Mouse (Mus musculus): ENCODE results near the gene Igsf21. TPM values are rescaled to one million over a fixed set of nuclear protein-coding genes. Genes with fewer than 3 reads are reported as not detected.

Igsf21 gene
- polyA plus RNA-seq, 1 experiment = 0.02 TPM

DNA sequence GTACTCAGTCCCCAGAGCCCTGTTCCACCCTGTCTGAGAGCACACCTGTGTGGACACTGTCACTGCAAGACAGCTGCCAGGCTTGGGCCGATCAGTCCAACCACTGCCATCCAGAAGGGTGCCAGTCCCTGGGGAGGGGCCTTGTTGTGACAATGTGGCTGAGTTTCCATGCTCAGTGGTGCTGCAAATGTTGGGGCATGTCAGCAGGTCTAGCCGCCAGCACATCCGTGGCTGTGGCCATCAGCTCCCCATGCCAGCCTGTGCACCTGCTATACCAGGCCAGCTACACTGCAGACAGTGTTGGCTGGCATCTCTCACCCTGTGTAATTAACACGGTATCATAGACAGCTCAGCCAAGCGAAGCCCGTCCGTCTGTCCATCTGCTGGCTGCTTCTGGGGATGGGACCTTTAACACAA is 129.3 kb downstream of the Igsf21 start:
- H3K9me3 ChIP-seq (ENCODE audit: control insufficient read depth, low read length) = peaks cover 25% of the 10 kb centered on the region
- no peaks in the 10 kb centered on the region for H3K36me3 ChIP-seq (ENCODE audit: control insufficient read depth)
- H3K4me1 ChIP-seq (ENCODE audit: control insufficient read depth) = no peaks in the 10 kb centered on the region
- TF ChIP-seq TAL1 (IDR thresholded peaks at IDR 0.05; ENCODE audit: low read length) = no peak
- no peak for TF ChIP-seq GATA1 (IDR thresholded peaks at IDR 0.05; ENCODE audit: low read length)
- no peak overlapping the region for H3K4me3 ChIP-seq (replicated peaks)
- H3K27me3 ChIP-seq (ENCODE audit: control insufficient read depth) = no peaks in the 10 kb centered on the region

DNA sequence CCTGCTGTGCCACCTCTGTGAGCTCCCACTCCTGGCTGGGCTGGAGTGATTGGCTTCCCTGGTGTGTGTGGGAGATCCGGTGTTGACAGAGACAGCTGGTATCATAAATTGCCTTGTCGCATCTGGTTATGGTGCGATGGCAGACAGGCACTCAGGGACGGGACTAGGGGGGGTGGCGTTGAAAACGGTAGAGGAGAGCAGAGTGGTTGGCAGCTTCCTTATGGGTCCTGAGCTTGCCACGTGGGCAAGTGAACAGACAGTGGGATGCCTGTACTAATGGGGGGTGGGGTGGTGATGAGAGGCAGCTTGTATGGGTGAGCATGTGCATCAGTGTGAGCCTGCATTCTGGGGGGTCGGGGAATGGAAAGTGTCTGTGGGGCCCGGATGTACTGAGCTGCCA is 130.8 kb downstream of the Igsf21 start:
- H3K4me3 ChIP-seq (replicated peaks) = no peak overlapping the region
- peaks cover 30% of the 10 kb centered on the region for H3K9me3 ChIP-seq (ENCODE audit: control insufficient read depth, low read length)
- H3K36me3 ChIP-seq (ENCODE audit: control insufficient read depth) = no peaks in the 10 kb centered on the region
- TF ChIP-seq GATA1 (IDR thresholded peaks at IDR 0.05; ENCODE audit: low read length) = no peak
- no peak for TF ChIP-seq TAL1 (IDR thresholded peaks at IDR 0.05; ENCODE audit: low read length)
- H3K27me3 ChIP-seq (ENCODE audit: control insufficient read depth) = no peaks in the 10 kb centered on the region
- no peaks in the 10 kb centered on the region for H3K4me1 ChIP-seq (ENCODE audit: control insufficient read depth)

DNA sequence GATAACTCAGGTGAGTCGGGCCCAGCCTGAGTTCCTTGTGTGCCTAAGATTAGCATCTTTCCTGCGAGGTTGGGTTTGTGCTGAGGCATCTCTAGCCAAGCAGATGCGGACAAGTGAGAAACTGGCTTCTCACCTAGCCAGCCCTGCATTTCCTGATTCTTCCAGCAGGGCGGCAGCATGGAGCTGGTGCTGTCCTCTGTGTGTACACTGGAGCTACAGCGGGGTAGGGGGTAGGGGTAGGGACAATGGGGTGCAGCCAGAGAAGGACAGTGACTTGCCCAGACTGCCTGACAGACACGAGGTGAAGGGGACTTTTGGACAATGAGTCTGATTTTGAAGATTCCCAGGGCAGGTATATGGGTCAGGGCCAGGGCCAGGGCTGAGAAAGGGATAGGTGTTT is 131.5 kb downstream of the Igsf21 start:
- TF ChIP-seq TAL1 (IDR thresholded peaks at IDR 0.05; ENCODE audit: low read length) = no peak
- TF ChIP-seq GATA1 (IDR thresholded peaks at IDR 0.05; ENCODE audit: low read length) = no peak
- peaks cover 30% of the 10 kb centered on the region for H3K9me3 ChIP-seq (ENCODE audit: control insufficient read depth, low read length)
- H3K27me3 ChIP-seq (ENCODE audit: control insufficient read depth) = peaks cover 3% of the 10 kb centered on the region; the same call in 1 of the 2 replicates
- H3K4me3 ChIP-seq (replicated peaks) = no peak overlapping the region
- H3K36me3 ChIP-seq (ENCODE audit: control insufficient read depth) = no peaks in the 10 kb centered on the region
- H3K4me1 ChIP-seq (ENCODE audit: control insufficient read depth) = no peaks in the 10 kb centered on the region

DNA sequence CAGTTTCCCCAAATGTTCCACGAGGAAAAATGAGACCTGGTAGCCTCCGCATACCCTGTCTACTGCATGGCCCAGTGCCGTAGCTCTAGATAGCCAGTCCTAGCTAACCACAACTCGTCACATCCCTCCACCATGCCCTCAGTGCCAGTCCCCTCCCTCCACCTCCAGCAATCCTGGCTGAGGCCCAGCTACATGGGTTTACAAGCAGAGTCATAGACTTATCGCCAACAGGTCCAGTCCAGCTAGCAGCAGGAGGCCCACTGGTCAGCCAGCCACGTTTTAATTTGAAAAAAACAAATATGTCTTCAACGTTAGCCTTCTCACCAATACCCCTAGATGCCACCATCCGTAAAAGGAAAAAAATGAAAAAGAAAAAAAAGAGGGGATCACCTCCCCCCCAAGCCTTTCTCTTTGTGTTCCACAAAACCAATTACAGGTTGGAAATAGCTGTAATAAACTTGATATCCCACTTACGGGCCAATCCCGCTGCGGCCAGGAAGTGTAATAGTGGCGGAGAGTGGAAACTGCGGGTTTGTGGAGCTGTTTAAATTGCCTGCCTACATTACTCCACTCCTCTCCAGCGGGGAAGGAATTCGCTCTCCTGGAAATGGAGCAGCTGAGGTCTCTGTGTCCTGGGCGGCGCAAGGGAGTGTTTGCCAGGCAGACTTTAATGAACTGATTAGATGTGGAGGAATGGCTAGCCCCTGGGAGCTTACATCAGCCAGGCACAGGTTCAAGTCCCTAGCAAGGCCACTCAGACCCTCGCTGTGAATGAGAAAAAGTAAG is 132.7 kb downstream of the Igsf21 start:
- Histone ChIP-seq H3K27me3 (ENCODE audit: control insufficient read depth) (peaks cover 15% of the 10 kb centered on the region), H3K4me3 (replicated peaks) (no peak overlapping the region), H3K4me1 (ENCODE audit: control insufficient read depth) (no peaks in the 10 kb centered on the region), H3K36me3 (ENCODE audit: control insufficient read depth) (no peaks in the 10 kb centered on the region), H3K9me3 (ENCODE audit: control insufficient read depth, low read length) (peaks cover 30% of the 10 kb centered on the region)
- TF ChIP-seq TAL1 (IDR thresholded peaks at IDR 0.05; ENCODE audit: low read length) = no peak
- no peak for TF ChIP-seq GATA1 (IDR thresholded peaks at IDR 0.05; ENCODE audit: low read length)

DNA sequence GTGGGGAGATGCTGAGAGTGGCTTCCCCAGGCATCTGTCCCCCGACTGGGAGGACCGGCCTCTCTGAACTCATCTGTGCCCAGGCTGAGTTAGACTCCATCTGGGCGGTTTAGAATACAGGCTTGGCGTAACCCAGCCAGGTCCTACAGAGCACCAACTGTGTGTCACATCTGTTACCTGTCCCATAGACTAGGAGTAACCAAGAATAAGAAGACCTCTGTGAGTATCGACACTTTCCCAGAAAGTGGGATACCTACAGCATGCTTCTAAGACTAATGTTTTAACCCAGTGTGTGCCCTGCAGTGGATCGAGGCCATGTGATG is 137.0 kb downstream of the Igsf21 start:
- Histone ChIP-seq H3K9me3 (ENCODE audit: control insufficient read depth, low read length) (peaks cover 23% of the 10 kb centered on the region), H3K27me3 (ENCODE audit: control insufficient read depth) (peaks cover 20% of the 10 kb centered on the region), H3K4me3 (replicated peaks) (no peak overlapping the region), H3K36me3 (ENCODE audit: control insufficient read depth) (no peaks in the 10 kb centered on the region), H3K4me1 (ENCODE audit: control insufficient read depth) (no peaks in the 10 kb centered on the region)
- TF ChIP-seq TAL1 (IDR thresholded peaks at IDR 0.05; ENCODE audit: low read length) (no peak), GATA1 (IDR thresholded peaks at IDR 0.05; ENCODE audit: low read length) (no peak)

DNA sequence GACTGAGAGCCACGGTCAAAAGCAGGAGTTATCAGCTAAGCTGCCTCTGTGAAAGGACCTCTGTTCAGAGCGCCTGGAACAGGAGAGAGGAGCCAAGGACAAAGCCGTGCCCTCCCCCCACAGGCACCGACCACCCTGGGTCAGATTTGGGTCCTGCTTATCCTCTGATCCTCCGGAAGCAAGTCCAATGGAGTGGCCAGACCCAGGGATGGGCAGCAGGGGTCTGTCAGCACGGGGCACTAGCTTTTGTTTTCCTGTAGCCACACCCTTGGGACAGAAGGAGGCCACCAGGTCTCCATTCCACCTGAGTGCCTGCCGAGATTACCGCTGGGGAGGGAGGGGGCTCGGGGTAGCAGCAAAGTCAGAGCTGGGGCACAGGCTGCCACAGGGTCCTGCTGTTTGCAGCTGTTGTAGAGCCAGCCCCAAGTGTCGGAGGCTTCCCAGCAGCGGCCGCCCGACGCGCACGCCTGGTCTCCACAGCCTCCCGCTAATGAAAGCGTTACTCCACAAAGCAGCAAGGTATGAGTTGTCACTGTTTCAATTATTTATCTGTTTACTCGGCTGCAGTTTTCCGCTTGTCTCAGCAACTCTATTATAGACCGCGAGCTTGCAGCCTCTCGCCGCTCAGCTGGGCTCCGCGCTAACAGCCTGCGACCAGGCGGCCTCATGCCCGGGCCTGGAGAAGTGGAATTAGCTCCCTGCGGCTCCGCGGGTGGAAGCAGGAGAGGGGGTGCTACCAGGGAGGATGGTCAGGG is 137.5 kb downstream of the Igsf21 start:
- no peak overlapping the region for H3K4me3 ChIP-seq (replicated peaks)
- no peaks in the 10 kb centered on the region for H3K36me3 ChIP-seq (ENCODE audit: control insufficient read depth)
- H3K27me3 ChIP-seq (ENCODE audit: control insufficient read depth) = peaks cover 20% of the 10 kb centered on the region
- peaks cover 18% of the 10 kb centered on the region for H3K9me3 ChIP-seq (ENCODE audit: control insufficient read depth, low read length)
- TF ChIP-seq TAL1 (IDR thresholded peaks at IDR 0.05; ENCODE audit: low read length) = no peak
- TF ChIP-seq GATA1 (IDR thresholded peaks at IDR 0.05; ENCODE audit: low read length) = no peak
- H3K4me1 ChIP-seq (ENCODE audit: control insufficient read depth) = no peaks in the 10 kb centered on the region

DNA sequence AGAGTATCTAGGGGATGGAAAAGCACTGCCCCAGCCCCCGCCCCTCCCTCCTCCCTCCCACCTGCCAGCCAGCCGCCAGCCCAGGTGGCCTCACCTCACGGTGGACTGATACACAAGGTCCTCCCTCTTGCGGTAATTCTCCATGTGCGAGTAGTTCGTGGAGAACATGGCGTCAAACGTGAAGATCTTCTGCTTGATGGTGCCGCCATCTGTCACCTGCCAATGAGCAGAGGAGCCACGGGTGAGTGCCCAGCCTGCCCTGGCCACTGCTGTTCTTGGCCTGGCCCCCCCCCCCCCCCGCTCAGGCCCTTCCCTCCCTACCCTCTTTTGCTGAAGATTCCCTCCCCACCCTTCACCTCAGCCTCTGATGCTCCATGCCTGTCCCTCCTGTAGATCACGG is 139.4 kb downstream of the Igsf21 start:
- H3K27me3 ChIP-seq (ENCODE audit: control insufficient read depth) = peaks cover 26% of the 10 kb centered on the region

DNA sequence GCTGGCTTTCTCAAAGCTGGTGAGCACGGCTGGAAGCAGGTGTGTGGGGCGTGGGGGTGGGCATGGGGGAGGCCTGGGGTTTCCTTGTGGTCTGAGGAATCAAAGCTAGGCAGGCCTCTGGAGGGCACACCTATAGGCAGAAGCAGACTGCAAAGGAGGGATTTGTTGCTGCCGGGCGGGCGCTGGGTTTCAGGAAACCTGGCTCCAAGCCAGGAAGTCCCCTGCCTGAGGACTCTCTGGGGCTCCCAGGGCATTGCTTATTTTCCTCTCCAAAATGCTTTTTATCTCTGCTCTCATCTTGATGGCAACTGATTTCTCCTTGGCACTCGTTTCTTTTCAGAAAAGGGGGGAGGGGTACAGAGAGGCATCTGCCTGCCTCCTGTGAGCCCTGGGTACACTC is 141.8 kb downstream of the Igsf21 start:
- H3K27me3 ChIP-seq (ENCODE audit: control insufficient read depth) = peaks cover 20% of the 10 kb centered on the region
- no peaks in the 10 kb centered on the region for H3K9me3 ChIP-seq (ENCODE audit: control insufficient read depth, low read length)
- H3K4me3 ChIP-seq (replicated peaks) = no peak overlapping the region
- no peaks in the 10 kb centered on the region for H3K4me1 ChIP-seq (ENCODE audit: control insufficient read depth)
- TF ChIP-seq GATA1 (IDR thresholded peaks at IDR 0.05; ENCODE audit: low read length) (no peak), TAL1 (IDR thresholded peaks at IDR 0.05; ENCODE audit: low read length) (no peak)
- no peaks in the 10 kb centered on the region for H3K36me3 ChIP-seq (ENCODE audit: control insufficient read depth)

More for the DNA sequence above, 139.4 kb downstream of the Igsf21 start:
- TF ChIP-seq TAL1 (IDR thresholded peaks at IDR 0.05; ENCODE audit: low read length) = no peak
- TF ChIP-seq GATA1 (IDR thresholded peaks at IDR 0.05; ENCODE audit: low read length) = no peak
- H3K4me1 ChIP-seq (ENCODE audit: control insufficient read depth) = no peaks in the 10 kb centered on the region
- no peak overlapping the region for H3K4me3 ChIP-seq (replicated peaks)
- H3K9me3 ChIP-seq (ENCODE audit: control insufficient read depth, low read length) = peaks cover 4% of the 10 kb centered on the region; the same call in 1 of the 2 replicates
- no peaks in the 10 kb centered on the region for H3K36me3 ChIP-seq (ENCODE audit: control insufficient read depth)

DNA sequence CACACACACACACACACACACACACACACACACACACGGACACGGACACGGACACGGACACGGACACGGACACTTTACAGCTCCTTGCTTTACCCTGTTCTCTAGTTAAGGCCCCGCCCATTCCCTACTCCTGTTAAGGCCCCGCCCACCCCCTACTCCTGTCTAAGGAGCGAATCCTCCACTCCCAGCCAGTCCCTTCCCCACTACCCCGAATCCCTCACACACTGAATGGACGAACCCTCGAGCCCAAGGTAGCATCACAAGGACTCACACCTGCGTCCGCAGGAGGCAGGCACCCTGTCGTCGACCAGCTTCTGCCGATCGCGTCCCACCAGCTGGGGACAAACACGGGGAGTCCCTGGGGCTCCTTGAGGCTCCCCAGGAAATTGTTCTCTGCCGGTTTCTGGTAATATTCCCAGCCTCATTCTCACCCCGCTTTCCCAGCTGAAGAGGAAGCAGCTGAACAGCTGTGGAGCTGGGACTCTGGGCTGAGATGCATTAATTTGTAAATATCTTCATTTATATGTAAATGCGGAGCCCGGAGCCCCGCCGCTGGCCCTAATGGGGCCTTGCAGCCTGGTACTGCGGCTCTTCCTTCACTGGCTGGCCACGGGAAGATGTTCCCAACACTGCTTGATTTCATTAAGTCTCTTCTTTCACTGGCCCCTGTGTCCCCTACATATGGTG is 143.1 kb downstream of the Igsf21 start:
- Histone ChIP-seq H3K9me3 (ENCODE audit: control insufficient read depth, low read length) (no peaks in the 10 kb centered on the region), H3K4me1 (ENCODE audit: control insufficient read depth) (no peaks in the 10 kb centered on the region), H3K36me3 (ENCODE audit: control insufficient read depth) (no peaks in the 10 kb centered on the region), H3K27me3 (ENCODE audit: control insufficient read depth) (peaks cover 7% of the 10 kb centered on the region), H3K4me3 (replicated peaks) (no peak overlapping the region)
- TF ChIP-seq GATA1 (IDR thresholded peaks at IDR 0.05; ENCODE audit: low read length) (no peak), TAL1 (IDR thresholded peaks at IDR 0.05; ENCODE audit: low read length) (no peak)
